Mouse (Mus musculus) G1E (cell line): ENCODE measurements around the gene Entpd2.

Source experiments
- CTCF ChIP-seq: IDR thresholded peaks from 2 replicates; pipeline ENCODE4 v1.5.1; 2012; ENCODE audit warnings: low read depth, low read length, inconsistent platforms, mixed read lengths
- GATA1 ChIP-seq: IDR thresholded peaks from 2 replicates; pipeline ENCODE4 v1.6.1; 2012; ENCODE audit warnings: borderline replicate concordance, low read length, inconsistent platforms, mixed read lengths
- POLR2AphosphoS5 ChIP-seq: IDR thresholded peaks from 2 replicates; pipeline ENCODE4 v1.6.1; 2012; ENCODE audit warnings: low read depth, low read length, inconsistent platforms; ENCODE audit not compliant: insufficient replicate concordance
- TAL1 ChIP-seq: conservative IDR thresholded peaks from 2 replicates; pipeline ENCODE4 v1.6.1; 2012; ENCODE audit warnings: low read depth, low read length, inconsistent platforms, mixed read lengths

DNA sequence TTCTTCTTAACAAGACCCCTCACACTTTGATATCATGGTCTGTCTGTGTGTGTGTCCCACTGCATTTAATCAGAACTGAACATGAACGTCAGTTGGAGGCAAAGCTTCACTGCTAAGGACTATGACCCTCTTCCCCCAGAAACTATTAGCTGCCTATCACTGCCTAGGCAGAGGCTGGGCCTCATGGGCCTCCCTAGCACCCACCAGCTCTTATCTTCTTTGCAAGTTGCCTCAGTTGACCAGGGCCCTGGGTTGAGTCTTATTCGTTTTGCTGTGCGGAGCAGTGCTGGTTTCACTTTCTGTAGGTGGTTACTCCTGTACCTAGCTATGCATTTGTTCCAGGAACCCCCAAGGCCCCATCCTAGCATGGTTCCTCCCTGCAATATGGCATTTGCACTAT lies 25.7 kb upstream of the Entpd2 start:
- TF ChIP-seq CTCF (no peak), GATA1 (no peak), POLR2AphosphoS5 (no peak), TAL1 (no peak)
